Mouse (Mus musculus) spleen, embryonic (tissue): ENCODE measurements at regions not wholly inside any gene's neighbourhood (a gene's known extent, or its start where the extent isn't known, plus 50 kb on each side); places are given as distances from the start of the nearest gene placed in this dataset.

Experiments
- CTCF ChIA-PET: fragments of 350-600 bp; sonication (Branson Sonifier 250); formaldehyde crosslinking; loops from one replicate; lab custom pipeline; 2022; lab: Charles Lee

- CTCF ChIA-PET: interaction anchor here (0.8 kb wide), 1 partner anchor 457 kb away, joined by 3 read pairs; no protein-coding TSS in a partner anchor
These were observed 773.9 kb upstream of the Pcdh7 start for GRCm38 (mm10) chr5:56943899-56944298.

- CTCF ChIA-PET: no interaction called here
These were observed 764.8 kb upstream of the Pcdh7 start for GRCm38 (mm10) chr5:56952799-56953498.
